Mouse (Mus musculus): ENCODE results near the gene Galns.
"Not testable (repeated sequence)": the region's sequence is repeated elsewhere in the genome, so short reads cannot be mapped to it uniquely, and the experiment has no call there.

Galns gene

DNA sequence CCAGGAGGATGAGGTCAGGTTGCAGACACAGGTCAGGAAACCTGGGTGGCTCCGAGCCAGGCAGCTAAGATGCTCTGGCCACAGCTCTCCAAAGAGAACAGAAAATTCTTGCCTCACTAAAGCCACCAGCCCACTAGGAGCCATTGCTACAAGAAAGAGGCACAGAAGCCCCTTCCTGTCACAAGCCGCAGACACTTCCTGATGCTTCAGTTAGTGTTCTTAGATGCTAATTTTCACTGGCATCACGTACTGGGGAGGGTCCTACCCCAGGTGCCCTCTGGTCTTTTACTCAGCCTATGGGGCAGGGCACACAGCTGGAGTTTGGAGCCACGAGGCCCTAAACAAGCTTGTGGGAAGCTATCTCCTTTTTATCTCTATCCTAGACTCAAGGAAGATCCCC is 15.2 kb downstream of the Galns start:
- no peak for DNase-seq (ENCODE audit: low read depth, low spot score)

DNA sequence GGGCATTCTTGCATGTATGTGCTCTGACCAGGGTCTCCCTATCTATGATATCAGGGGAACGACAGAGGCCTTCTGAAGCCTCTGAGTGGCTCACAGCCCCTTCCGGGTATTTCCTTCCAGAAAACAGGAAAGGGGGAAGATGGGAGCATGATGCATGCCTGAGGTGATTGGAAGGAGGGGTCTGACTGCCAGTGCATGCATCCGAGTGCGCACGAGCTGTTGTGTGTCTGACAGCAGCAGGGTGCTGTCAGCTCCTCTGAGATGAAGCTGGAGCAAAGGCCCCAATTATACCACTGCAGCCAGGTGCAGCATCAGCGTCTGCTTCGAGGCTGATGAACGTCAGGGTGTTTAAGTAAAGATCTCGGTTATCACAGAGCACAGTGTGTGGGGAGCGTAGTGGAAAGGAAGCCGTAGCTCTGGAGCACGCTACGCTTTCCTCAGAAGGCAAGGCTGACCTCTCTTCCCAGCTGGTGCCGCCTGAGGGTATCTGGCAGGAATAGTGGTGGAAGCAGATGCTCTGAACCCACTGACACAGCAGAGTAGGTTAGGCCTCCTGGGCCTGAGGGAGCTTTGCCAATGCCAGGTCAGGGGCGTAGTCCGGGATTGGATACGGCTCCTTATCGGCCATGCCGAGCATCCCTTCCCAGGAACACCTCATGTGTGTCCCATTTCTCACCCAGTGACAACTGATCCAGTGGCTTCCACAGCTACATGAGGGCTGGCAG is 17.3 kb downstream of the Galns start:
- no peak for DNase-seq (ENCODE audit: low read depth, low spot score)

DNA sequence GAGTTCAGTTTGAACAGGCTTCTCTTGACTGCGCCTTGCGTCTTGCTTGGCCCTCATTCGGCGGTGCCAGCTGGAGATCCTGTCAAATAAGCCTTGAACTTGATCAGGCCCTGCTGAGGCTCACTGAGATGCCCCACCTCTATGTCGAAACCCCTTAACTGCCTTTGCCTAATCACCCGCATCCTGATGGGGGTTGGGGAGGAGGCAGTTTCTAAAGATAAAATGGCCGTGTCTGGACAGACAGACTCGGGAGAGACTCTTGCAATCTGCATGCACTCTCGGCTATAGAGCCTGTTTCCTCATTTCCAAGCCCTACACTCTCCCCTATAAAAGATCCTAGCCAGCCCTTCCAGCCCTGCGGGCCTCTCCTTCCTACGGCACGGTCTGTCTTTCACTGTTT is 18.0 kb downstream of the Galns start:
- no peak for DNase-seq (ENCODE audit: low read depth, low spot score)

DNA sequence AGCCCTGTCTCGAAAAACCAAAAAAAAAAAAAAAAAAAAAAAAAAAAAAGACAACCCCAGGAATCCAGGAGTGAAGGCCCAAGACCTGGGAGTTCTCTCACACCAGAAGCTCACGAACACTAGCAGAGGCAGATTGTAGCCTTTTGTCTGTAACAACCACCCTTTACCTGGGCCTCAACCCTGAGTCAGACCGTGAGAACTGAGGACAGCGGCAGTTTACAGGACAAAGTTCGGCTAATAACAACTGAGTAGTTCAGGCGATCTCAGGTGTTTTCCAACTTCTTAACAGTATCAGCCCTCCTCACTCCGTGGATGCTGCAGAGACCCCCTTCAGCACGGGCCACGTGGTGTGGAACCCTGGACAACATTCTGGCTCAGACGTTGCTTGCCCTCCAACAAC is 24.5 kb downstream of the Galns start:
- no peak for DNase-seq (ENCODE audit: low read depth, low spot score)

DNA sequence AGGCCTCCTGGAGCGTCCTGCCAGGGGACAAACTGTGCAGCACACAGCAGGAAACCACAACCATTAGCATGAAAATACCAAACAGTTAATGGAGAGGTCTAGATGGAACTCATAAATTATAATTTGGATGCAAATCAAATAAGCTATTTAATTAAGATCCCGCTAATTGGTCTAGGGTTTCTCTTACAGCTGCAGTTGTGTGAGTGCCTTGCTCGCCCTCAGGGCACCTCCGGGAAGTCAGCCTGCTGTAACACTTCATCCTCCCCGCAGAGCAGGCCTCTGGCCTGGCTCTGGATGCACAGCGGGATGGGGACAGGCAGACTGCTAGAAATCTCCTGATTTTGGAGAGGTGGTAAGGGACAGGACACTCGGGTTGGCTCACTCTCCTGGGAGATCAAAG is 25.1 kb downstream of the Galns start:
- DNase-seq (ENCODE audit: low read depth, low spot score), result no peak

DNA sequence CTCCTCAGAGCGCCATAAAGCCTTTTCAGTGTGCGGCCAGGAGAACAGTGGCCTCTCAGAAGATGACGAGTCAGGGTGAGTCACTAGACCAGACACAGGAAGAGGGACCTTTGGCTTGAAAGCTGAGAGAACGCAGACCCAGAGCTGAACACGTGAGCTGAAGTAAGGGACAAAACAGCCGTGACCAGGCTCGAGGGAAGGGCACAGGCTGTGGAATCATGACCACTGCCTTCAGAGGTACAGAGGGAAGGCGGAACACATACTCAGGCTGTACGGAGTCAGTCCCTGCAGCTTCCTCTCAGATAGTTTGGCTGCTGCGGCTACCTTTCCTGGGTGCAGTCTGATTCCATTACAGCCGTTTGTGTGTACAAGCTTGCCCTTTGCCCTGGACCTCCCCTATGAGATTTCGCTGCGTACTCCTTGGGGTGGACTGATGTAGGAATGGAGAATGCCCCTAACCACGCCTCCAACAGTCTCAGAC is 25.8 kb downstream of the Galns start:
- no peak for DNase-seq (ENCODE audit: low read depth, low spot score)

DNA sequence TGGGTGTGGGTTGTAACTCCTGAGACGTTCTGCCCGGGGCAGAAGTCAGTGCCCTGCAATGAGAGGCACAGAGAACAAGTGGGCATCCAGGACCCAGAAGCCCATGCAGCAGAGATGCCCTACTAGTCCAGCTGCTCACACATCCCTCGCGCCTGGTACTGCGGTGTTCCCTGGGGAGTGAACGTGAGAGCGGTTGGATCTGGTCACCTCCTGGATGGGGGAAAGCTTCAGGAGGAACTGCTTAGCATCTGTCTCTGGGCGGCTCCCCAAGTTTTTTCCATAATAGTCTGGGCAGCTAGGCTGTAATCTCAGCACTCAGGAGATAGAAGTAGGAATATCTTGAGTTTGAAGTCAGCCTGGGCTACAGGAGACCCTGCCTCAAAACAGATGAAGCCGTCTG is 26.3 kb downstream of the Galns start:
- DNase-seq (ENCODE audit: low read depth, low spot score), result no peak

DNA sequence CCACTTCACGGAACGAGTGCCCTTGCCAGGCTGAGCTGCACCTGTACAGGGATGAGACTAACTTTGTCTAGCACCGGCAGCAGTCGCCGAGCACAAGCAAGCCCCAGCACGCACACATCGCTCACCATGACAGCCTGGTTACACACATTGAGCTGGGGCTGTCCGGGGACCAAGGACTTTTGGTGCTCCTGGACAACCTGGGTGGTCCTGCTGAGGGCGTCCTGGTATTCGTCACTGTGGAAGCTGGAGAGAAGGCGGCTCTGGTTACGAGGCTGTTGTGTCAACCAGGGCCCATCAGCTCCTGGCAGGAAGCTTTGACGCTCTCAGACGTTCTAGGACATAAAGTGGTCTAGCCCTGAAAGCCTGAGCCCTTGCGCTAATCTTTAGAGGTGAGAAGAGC is 30.3 kb downstream of the Galns start:
- DNase-seq (ENCODE audit: low read depth, low spot score), result peak; percentile 42

DNA sequence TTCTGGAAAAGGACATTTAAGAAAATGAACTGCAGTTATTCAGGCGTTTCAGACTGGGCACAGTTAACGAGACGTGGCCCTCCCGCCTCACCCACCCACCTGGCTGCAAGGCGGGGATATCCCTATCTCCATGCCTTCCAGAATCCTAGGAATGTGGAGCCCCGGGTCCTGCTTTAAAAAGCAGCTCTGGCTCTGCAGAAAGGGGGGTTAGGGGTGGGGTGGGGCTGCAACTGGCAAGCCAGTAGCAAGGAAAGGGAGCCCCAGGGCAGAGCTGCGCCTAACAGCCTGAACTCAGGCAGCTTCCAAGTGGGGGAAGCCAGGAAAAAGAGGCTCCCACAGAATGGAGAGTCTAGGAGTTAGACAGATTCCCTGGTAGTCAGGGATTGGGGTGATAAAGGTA is 32.1 kb downstream of the Galns start:
- peak; percentile 57 for DNase-seq (ENCODE audit: low read depth, low spot score)

DNA sequence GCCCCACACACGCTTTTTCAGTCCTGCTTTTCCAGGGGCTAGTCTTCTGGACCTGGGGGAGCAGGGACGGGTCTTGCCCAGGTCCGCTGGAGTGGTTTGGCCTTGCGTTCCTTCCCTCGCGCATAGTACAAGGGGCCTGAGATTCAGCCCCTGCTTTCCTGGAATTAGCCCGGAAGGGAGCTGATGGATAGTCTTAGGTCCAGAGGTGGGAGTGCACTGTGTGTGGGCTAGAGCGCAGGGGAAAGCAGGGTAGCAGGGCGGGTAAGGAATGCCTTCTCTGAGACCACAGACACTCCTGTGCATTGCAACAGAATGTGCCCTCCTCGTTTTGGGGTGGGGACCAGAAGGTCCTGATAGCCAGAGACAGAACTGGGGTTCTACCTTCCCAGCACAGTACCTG is 34.1 kb downstream of the Galns start:
- no peak for DNase-seq (ENCODE audit: low read depth, low spot score)

DNA sequence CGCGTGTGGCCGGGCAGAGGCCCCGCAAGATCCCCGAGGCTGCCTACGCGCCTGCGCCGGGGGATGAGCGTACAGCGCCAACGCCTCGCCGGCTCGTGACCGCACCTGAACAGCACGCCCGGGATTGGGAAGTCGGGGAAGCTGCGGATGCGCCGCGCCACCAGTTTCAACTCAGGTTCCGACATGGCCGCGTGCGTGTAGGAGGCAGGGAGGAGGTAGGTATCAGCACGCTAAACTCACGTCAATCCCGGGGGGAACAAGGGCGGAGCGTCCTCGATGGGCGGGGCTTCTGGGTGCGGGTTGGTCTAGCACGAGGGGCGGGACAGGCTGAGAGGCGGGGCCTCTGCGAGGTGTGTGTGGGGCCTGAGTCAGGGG is 34.6 kb downstream of the Galns start, which contains the start of gene Aprt:
Gene Aprt (minus strand): TSS at position 262 of the 375 bp plus-strand sequence.
- peak; percentile 91 for DNase-seq (ENCODE audit: low read depth, low spot score)

DNA sequence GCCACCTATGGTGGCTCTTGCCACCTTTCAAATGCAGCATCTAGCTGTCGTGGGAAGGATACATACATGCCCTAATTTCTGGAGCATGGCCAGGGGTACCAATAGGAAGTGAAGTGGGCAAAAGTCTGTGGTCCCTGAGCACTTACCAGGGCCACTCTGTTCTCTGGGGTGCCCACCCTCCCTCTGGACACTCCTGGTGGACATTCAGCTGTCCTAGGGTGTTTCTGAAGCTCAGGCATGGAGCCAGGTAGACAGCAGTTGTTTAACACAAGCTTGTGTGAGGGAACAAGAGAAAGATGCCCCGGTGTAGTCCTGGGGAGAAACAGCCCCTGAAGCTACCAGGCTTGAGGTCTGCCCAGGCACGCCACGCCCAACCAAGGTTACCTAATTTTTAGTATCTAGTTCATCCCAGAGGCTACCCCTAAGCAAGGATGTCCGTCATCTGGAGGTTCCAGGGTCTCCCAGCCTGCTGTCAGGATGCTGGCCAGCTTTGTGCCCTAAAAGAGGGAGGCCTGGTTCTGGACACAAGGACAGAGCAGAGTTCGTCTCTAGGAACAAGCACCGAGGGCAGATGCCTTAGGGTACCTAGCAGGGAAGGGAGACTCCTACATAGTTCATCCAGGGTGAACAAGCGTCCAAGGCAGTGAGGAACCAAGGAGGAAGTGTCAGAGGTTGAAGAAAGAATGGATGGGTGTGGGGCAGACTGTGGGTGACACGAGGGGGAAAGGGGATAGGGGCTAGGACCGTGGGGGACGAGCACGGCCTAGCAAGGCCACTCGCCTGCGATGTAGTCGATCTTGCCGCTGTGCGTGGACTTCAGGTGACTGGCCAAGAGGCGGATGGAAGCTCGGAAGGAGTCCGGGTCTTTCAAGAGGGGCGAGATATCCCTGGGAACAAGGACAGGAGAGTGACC is 35.3 kb downstream of the Galns start:
- no peak for DNase-seq (ENCODE audit: low read depth, low spot score)

DNA sequence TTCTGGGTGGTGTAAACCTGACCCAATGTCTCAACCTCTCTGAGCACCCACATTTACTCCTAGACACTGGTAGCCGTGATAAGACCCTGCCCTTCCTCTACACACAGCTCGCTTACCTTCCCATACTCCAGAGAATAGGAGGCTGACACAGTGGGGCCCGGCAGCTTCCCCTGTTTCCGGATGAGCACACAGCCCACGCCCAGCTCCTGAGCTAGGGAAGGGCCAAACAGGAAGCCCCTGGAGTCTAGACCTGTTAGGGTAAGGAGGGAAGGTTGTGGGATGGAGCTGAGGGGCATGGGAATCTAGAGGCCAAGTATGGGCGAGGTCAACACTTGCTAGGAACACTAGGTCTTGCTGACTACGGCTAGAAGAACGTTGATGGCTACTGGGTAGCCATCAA is 36.0 kb downstream of the Galns start:
- no peak for DNase-seq (ENCODE audit: low read depth, low spot score)

DNA sequence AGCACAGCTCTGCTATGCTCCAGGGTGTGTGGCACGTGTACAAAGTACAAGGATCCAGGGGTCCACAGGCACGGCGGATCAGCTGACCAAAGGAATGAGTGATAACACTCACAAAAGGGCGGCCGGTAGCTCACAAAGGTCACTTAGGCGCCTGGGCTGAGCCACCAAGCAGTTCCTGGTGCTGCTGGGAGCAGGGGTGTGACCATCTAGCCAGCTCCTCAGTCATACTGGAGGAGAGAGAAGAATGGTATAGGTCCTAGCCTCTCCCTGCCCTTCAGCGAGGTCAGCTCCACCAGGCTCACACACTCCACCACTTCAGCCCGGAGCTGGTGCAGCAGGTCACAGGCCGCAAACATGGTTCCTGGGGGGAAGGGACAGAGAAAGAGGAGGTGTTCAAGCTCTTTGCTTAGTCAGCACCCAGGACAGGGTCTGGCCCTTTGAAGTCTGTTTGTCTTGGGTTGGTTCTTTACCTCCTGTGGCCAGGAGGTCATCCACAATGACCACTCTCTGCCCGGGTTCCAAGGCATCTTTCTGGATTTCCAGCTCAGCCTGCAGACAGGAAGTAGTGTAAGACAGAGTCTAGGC is 36.5 kb downstream of the Galns start:
- DNase-seq (ENCODE audit: low read depth, low spot score), result no peak

DNA sequence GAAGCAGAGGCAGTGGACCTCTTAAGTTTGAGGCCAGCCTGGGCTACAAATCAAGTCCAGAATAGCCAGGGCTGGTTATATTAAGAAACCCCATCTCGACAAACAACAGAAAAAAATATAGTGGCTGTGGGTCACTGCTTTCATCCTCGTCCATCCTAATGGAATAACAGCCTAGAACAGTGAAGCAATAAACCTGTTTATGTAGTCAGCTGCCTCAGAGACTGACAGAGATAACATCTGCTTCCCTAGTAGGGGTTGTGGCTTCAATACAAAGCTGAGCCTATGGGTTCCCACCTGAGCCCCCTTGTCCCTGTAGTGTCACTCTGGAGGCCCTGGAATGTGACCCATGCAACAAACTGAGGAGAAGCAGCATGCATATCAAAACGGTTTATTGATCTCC is 37.0 kb downstream of the Galns start:
- no peak for DNase-seq (ENCODE audit: low read depth, low spot score)

DNA sequence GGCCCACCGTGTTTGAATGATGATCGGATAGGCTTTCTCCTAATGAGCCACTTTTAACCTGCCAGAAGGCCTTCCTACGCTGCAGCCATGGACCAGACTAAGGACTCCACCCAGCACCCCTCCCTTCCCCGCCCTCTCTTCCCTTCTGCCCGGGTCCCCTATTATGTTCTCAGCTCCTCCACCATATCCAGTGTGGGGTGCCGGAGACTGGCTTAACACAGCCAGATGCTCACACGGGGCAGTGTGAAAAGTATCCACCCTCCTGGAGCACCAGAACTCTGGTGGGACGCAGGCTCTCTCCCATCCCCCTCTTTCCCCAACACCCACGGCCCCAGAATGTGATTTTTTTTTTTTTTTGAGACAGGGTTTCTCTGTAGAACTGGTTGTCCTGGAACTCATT is 37.7 kb downstream of the Galns start:
- no peak for DNase-seq (ENCODE audit: low read depth, low spot score)

DNA sequence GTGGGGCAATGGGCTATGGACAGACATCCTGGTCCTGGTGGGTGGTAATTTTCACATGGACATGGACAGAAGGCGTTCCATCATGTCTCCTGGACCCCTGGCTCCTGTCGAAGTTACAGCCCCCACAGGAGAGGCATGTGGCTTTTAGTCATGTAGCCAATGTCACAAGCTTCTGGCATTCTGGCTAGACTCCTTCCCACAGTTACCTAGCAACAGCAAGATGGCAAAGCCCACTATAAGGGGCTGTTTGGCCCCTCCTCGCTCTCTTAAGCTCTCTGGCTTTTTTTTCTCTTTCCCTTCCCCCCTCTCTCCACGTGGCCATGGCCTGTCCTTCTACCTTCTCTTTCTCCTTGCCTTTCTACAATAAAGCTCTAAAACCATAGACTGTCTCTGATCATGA is 38.1 kb downstream of the Galns start:
- DNase-seq (ENCODE audit: low read depth, low spot score), result not testable (repeated sequence)

DNA sequence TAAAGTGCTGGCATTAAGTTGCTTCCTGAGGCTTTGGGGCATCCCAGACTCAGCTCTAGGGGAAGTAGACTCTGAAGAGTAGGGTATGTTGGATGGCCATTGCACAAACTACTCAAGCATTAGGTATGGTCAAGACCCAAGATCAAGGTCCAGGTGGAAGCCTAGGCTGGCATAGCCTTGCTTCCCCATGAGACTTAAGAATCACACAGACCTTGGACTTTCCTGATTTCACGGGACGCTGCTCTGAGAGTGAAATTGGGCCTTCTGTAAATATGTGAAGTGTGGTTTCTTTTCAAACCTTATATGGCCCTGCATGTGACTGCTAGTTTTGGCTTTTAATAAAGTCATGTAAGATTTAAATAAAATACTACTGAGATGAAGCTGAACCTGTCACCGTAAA is 38.5 kb downstream of the Galns start:
- no peak for DNase-seq (ENCODE audit: low read depth, low spot score)

DNA sequence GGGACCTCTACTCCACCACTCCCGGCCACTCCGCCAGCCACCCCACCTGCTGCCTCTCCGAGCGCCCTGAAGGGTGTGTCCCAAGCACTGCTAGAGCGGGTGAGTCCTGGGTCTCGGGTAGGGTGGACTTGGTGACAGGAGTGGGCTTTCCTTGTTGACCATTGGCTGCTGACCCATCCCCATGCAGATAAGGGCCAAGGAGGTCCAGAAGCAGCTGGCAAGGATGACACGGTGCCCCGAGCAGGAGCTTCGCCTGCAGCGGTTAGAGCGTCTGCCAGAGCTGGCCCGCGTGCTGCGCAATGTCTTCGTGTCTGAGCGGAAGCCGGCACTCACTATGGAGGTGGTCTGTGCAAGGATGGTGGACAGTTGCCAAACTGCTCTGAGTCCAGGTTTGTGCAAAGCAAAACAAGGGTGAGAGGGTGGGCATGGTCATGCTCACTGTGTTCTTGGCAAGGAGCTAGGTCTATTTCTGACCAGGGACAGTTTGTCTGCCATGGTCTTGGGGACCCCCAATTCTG is 39.5 kb downstream of the Galns start:
- DNase-seq (ENCODE audit: low read depth, low spot score), result no peak

DNA sequence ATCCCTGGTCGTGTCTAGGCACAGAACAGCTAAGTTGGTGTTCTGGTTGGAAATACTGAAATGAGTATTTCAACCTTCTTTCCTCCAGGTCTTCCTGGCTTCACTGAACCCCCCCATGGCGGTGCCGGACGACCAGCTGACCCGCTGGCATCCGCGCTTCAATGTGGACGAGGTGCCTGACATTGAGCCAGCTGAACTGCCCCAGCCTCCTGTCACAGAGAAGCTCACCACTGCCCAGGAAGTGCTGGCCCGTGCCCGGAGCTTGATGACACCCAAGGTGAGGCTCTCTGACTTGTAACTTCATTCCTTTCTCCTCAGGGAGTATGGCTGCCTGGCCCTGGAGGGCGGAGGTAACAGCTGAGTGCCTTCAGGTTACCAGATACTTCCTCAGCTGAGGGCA is 40.1 kb downstream of the Galns start:
- DNase-seq (ENCODE audit: low read depth, low spot score), result no peak

DNA sequence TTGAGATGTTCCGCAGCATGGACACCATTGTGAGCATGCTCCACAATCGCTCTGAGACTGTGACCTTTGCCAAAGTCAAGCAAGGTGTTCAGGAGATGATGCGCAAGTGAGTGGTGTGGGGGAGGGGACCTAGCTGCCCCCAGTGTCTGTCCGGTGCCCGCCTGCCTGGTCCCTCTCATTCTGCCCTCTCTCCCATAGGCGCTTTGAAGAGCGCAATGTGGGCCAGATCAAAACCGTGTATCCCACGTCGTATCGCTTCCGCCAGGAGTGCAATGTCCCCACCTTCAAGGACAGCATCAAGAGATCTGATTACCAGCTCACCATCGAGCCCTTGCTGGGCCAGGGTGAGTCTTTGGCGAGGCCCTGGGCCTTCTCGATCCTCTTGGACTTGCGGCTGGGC is 41.3 kb downstream of the Galns start:
- no peak for DNase-seq (ENCODE audit: low read depth, low spot score)

DNA sequence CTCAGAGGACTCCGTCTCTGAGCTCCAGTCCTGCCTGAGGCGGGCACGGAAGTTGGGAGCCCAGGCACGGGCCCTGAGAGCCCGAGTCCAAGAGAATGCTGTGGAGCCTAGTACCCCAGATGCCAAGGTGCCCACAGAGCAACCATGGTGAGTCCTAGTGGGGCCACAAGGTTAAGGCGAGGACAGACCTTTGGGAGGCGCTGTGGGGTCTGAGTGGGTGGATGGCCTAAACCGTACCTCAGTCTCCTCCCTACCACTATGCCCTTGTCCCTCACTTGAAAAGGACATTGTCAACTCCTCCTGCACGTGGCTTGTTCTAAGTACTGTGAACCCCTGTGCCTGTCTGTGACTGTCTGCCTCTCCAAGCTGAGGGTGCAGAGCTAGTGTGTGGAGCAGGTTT is 41.9 kb downstream of the Galns start:
- DNase-seq (ENCODE audit: low read depth, low spot score), result no peak
